Mouse (Mus musculus): ENCODE data around the gene Celsr2. TPM values are rescaled to one million over a fixed set of nuclear protein-coding genes. Genes with fewer than 3 reads are reported as not detected.

The Celsr2 gene
- 3.5 and 5.5 TPM in 2 replicates for total RNA-seq (2014; rRNA removed; ENCODE audit: low replicate concordance)
- polyA plus RNA-seq (2015; fragmentation: Nextera tagmentation; extraction: Ambion mirVana): 1.2 and 1.9 TPM in 2 replicates

GRCm38 (mm10) chr3:108414857-108415830 lies at the start of gene Celsr2:
Gene Celsr2, minus strand, starts transcription at chr3:108415552.
- Histone ChIP-seq H3K4me1 (ENCODE audit: control insufficient read depth, insufficient read depth) (peaks cover 9% of the 10 kb centered on the region; the same call in 1 of the 2 replicates), H3K4me3 (ENCODE audit: low read depth, low read length) (peak within 1 kb of the TSS; percentile 67), H3K9ac (replicated peaks; ENCODE audit: low read depth, low read length) (peak within 1 kb of the TSS; percentile 55), H3K27ac (ENCODE audit: low read depth) (no peak within 1 kb of the TSS), H3K4me2 (ENCODE audit: low read depth, low read length) (peak within 1 kb of the TSS; percentile 100), H3K9me3 (replicated peaks; ENCODE audit: control insufficient read depth, low read length) (0 out of 2 replicates have a peak, but pooled peaks cover 10% of the 10 kb centered on the region), H3K27me3 (ENCODE audit: control insufficient read depth, insufficient read depth, low read length) (peaks cover 23% of the 10 kb centered on the region), H3K36me3 (replicated peaks; ENCODE audit: control insufficient read depth, insufficient read depth, low read length) (no peaks in the 10 kb centered on the region; the same call in 1 of the 2 replicates)
- TF ChIP-seq EP300 (IDR thresholded peaks at IDR 0.05; ENCODE audit: low read depth) (no peak), CTCF (IDR thresholded peaks at IDR 0.05; ENCODE audit: low read depth) (no peak)
- WGBS: 9% methylated on average over 56 of the region's 67 CpGs
- ATAC-seq (ENCODE audit: insufficient read depth, low read depth) (peak; percentile 15; the same call in 1 of the 2 replicates), DNase-seq (ENCODE audit: low spot score) (no peak)

- Histone ChIP-seq H3K4me2 (ENCODE audit: low read depth, low read length) (peak overlapping the region; percentile 39; the same call in 1 of the 2 replicates), H3K9ac (replicated peaks; ENCODE audit: low read depth, low read length) (no peak overlapping the region), H3K27ac (ENCODE audit: low read depth) (no peak overlapping the region), H3K4me3 (ENCODE audit: low read depth, low read length) (no peak overlapping the region), H3K27me3 (ENCODE audit: control insufficient read depth, insufficient read depth, low read length) (no peaks in the 10 kb centered on the region), H3K9me3 (replicated peaks; ENCODE audit: control insufficient read depth, low read length) (no peaks in the 10 kb centered on the region), H3K4me1 (ENCODE audit: control insufficient read depth, insufficient read depth) (no peaks in the 10 kb centered on the region), H3K36me3 (replicated peaks; ENCODE audit: control insufficient read depth, insufficient read depth, low read length) (no peaks in the 10 kb centered on the region)
- WGBS: 27% methylated on average over 10 of the region's 10 CpGs
- no peak for DNase-seq (ENCODE audit: low spot score)
- no peak for TF ChIP-seq EP300 (IDR thresholded peaks at IDR 0.05; ENCODE audit: low read depth)
- TF ChIP-seq CTCF (IDR thresholded peaks at IDR 0.05; ENCODE audit: low read depth): no peak; the same call in 1 of the 2 replicates
- ATAC-seq (ENCODE audit: insufficient read depth, low read depth): peak; percentile 41; the same call in 1 of the 2 replicates
Observed at GRCm38 (mm10) chr3:108458866-108459265, 43.5 kb upstream of the Celsr2 start.

- Histone ChIP-seq H3K9ac (replicated peaks; ENCODE audit: low read depth, low read length) (no peak overlapping the region), H3K4me2 (ENCODE audit: low read depth, low read length) (peak overlapping the region; percentile 39)
Observed at GRCm38 (mm10) chr3:108458380-108458779, 43.0 kb upstream of the Celsr2 start.

GRCm38 (mm10) chr3:108454172-108454571 lies 38.8 kb upstream of the Celsr2 start:
- ATAC-seq (ENCODE audit: insufficient read depth, low read depth): no peak
- no peak overlapping the region for H3K4me2 ChIP-seq (ENCODE audit: low read depth, low read length)
- H3K4me1 ChIP-seq (ENCODE audit: control insufficient read depth, insufficient read depth): no peaks in the 10 kb centered on the region
- no peaks in the 10 kb centered on the region for H3K36me3 ChIP-seq (replicated peaks; ENCODE audit: control insufficient read depth, insufficient read depth, low read length)
- TF ChIP-seq CTCF (IDR thresholded peaks at IDR 0.05; ENCODE audit: low read depth): no peak
- no peak for TF ChIP-seq EP300 (IDR thresholded peaks at IDR 0.05; ENCODE audit: low read depth)
- DNase-seq (ENCODE audit: low spot score): no peak
- no peak overlapping the region for H3K9ac ChIP-seq (replicated peaks; ENCODE audit: low read depth, low read length)
- H3K27ac ChIP-seq (ENCODE audit: low read depth): no peak overlapping the region
- WGBS: 56% methylated on average over 1 of the region's 1 CpGs
- H3K4me3 ChIP-seq (ENCODE audit: low read depth, low read length): no peak overlapping the region
- H3K9me3 ChIP-seq (replicated peaks; ENCODE audit: control insufficient read depth, low read length): no peaks in the 10 kb centered on the region
- no peaks in the 10 kb centered on the region for H3K27me3 ChIP-seq (ENCODE audit: control insufficient read depth, insufficient read depth, low read length)

More at GRCm38 (mm10) chr3:108458380-108458779, 43.0 kb upstream of the Celsr2 start:
- ATAC-seq (ENCODE audit: insufficient read depth, low read depth) (no peak), DNase-seq (ENCODE audit: low spot score) (no peak)
- H3K27me3 ChIP-seq (ENCODE audit: control insufficient read depth, insufficient read depth, low read length): no peaks in the 10 kb centered on the region
- WGBS: 37% methylated on average over 14 of the region's 14 CpGs
- H3K9me3 ChIP-seq (replicated peaks; ENCODE audit: control insufficient read depth, low read length): no peaks in the 10 kb centered on the region
- no peak overlapping the region for H3K4me3 ChIP-seq (ENCODE audit: low read depth, low read length)
- H3K36me3 ChIP-seq (replicated peaks; ENCODE audit: control insufficient read depth, insufficient read depth, low read length): no peaks in the 10 kb centered on the region
- no peak overlapping the region for H3K27ac ChIP-seq (ENCODE audit: low read depth)
- no peaks in the 10 kb centered on the region for H3K4me1 ChIP-seq (ENCODE audit: control insufficient read depth, insufficient read depth)
- TF ChIP-seq EP300 (IDR thresholded peaks at IDR 0.05; ENCODE audit: low read depth) (no peak), CTCF (IDR thresholded peaks at IDR 0.05; ENCODE audit: low read depth) (no peak)

GRCm38 (mm10) chr3:108451969-108452368 lies 36.6 kb upstream of the Celsr2 start:
- Histone ChIP-seq H3K36me3 (replicated peaks; ENCODE audit: control insufficient read depth, insufficient read depth, low read length) (no peaks in the 10 kb centered on the region), H3K4me3 (ENCODE audit: low read depth, low read length) (no peak overlapping the region), H3K4me2 (ENCODE audit: low read depth, low read length) (no peak overlapping the region), H3K9me3 (replicated peaks; ENCODE audit: control insufficient read depth, low read length) (no peaks in the 10 kb centered on the region), H3K27ac (ENCODE audit: low read depth) (no peak overlapping the region), H3K27me3 (ENCODE audit: control insufficient read depth, insufficient read depth, low read length) (no peaks in the 10 kb centered on the region), H3K4me1 (ENCODE audit: control insufficient read depth, insufficient read depth) (no peaks in the 10 kb centered on the region), H3K9ac (replicated peaks; ENCODE audit: low read depth, low read length) (no peak overlapping the region)
- TF ChIP-seq CTCF (IDR thresholded peaks at IDR 0.05; ENCODE audit: low read depth) (no peak), EP300 (IDR thresholded peaks at IDR 0.05; ENCODE audit: low read depth) (no peak)
- ATAC-seq (ENCODE audit: insufficient read depth, low read depth) (no peak), DNase-seq (ENCODE audit: low spot score) (no peak)
- WGBS: 82% methylated on average over 2 of the region's 2 CpGs

Measured in heart, postnatal 0 days (tissue).